Mouse (Mus musculus) forebrain, postnatal 0 days (tissue): ENCODE measurements around the gene Rimbp2. TPM values are rescaled to one million over a fixed set of nuclear protein-coding genes. Genes with fewer than 3 reads are reported as not detected.

Experiments used
- ATAC-seq: fragments of 200-750 bp; cut with Nextera tagmentation; 2 replicates; pipeline ENCODE4 v1.8.0; 2017; ENCODE audit warnings: mild to moderate bottlenecking, moderate library complexity
- DNase-seq: peaks from one replicate; pipeline ENCODE4 v3.0.0-alpha.2; 2015
- H3K27ac ChIP-seq: fragments of 300-500 bp; sonication (generic); 2 replicates; pipeline ENCODE4 v1.5.1; 2014; ENCODE audit warnings: low read depth, mild to moderate bottlenecking, antibody characterized with exemption, low read length, moderate library complexity, mixed read lengths
- H3K27me3 ChIP-seq: fragments of 300-500 bp; sonication (generic); 2 replicates; pipeline ENCODE4 v1.6.1; 2014; ENCODE audit warnings: mild to moderate bottlenecking, low read length, mixed read lengths; ENCODE audit not compliant: insufficient read depth
- H3K36me3 ChIP-seq: fragments of 300-500 bp; sonication (generic); 2 replicates; pipeline ENCODE4 v1.6.1; 2014; ENCODE audit warnings: mild to moderate bottlenecking, moderate library complexity; ENCODE audit not compliant: insufficient read depth
- H3K4me1 ChIP-seq: fragments of 300-500 bp; sonication (generic); 2 replicates; pipeline ENCODE4 v1.6.1; 2014; ENCODE audit warnings: antibody characterized with exemption; ENCODE audit not compliant: insufficient read depth
- H3K4me2 ChIP-seq: fragments of 300-500 bp; sonication (generic); 2 replicates; pipeline ENCODE4 v1.6.1; 2014; ENCODE audit warnings: low read depth, mild to moderate bottlenecking, moderate library complexity
- H3K4me3 ChIP-seq: fragments of 300-500 bp; sonication (generic); 2 replicates; pipeline ENCODE4 v1.5.1; 2014; ENCODE audit warnings: low read depth, low read length, mixed read lengths
- H3K9ac ChIP-seq: fragments of 300-500 bp; sonication (generic); 2 replicates; pipeline ENCODE4 v1.6.1; 2014; ENCODE audit warnings: mild to moderate bottlenecking
- H3K9me3 ChIP-seq: fragments of 300-500 bp; sonication (generic); 2 replicates; pipeline ENCODE4 v1.6.1; 2016; ENCODE audit warnings: low read length
- CTCF ChIP-seq: sonication (generic); IDR thresholded peaks from 2 replicates; pipeline ENCODE4 v1.5.1; 2016; ENCODE audit warnings: antibody characterized with exemption, control low read depth, low read depth
- WGBS: fragments of 180-500 bp; shearing (Covaris S2); extraction: QIAGEN DNeasy Blood & Tissue Kit; methylation state at CpG from one replicate; pipeline ENCODE4 v1.1.7; 2014; 5-methylcytosine and 5-hydroxymethylcytosine counted together
- polyA plus RNA-seq: library from polyadenylated mRNA; unstranded; fragments of >200 nt; fragmentation: Nextera tagmentation; extraction: Ambion mirVana; gene quantifications from 2 replicates; pipeline ENCODE4 v1.2.1, GENCODE M21; 2015
- total RNA-seq: library from RNA; depleted of rRNA; stranded (reverse); fragments of >200 nt; gene quantifications from 2 replicates; pipeline ENCODE4 v1.2.3, GENCODE M21; 2014

Rimbp2 gene
- total and polyA plus RNA-seq, 2 experiments from 2014 or later, result 4.6 to 25.6 TPM

- 55% methylated on average over 8 of the region's 8 CpGs for WGBS
- Histone ChIP-seq H3K9ac (no peak overlapping the region), H3K4me3 (no peak overlapping the region), H3K27ac (no peak overlapping the region), H3K36me3 (no peaks in the 10 kb centered on the region), H3K27me3 (no peaks in the 10 kb centered on the region), H3K9me3 (no peaks in the 10 kb centered on the region), H3K4me1 (no peaks in the 10 kb centered on the region), H3K4me2 (no peak overlapping the region)
- TF ChIP-seq CTCF, result no peak
- no peak for DNase-seq
- no peak for ATAC-seq
Observed at GRCm38 (mm10) chr5:128834126-128834525, 119.2 kb downstream of the Rimbp2 start.

DNA sequence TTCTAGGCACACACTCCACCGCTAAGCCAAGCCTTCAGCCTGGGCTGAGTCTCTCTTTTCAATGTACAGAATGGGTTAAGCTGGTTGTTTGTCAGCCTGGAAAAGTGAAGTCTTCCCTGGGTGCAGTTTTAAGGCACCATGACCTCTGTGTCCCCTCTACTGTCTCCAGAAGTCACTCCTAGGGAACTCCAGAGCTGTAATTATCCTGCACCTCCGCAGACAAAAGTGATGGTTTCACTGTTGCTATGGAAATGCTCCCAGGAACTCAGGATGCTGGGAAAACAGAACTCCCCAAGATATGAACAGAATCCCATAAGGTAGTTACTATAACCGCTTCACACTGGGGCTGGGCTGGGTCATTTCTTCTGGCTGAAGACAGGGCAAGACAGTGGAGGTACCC lies 130.4 kb downstream of the Rimbp2 start:
- no peaks in the 10 kb centered on the region for H3K36me3 ChIP-seq
- H3K4me3 ChIP-seq, result no peak overlapping the region
- H3K4me1 ChIP-seq, result no peaks in the 10 kb centered on the region
- no peak overlapping the region for H3K9ac ChIP-seq
- 68% methylated on average over 3 of the region's 3 CpGs for WGBS
- DNase-seq (no peak), ATAC-seq (peak; percentile 78)
- no peaks in the 10 kb centered on the region for H3K27me3 ChIP-seq
- no peak overlapping the region for H3K4me2 ChIP-seq
- H3K27ac ChIP-seq, result no peak overlapping the region
- H3K9me3 ChIP-seq, result no peaks in the 10 kb centered on the region
- no peak for TF ChIP-seq CTCF

DNA sequence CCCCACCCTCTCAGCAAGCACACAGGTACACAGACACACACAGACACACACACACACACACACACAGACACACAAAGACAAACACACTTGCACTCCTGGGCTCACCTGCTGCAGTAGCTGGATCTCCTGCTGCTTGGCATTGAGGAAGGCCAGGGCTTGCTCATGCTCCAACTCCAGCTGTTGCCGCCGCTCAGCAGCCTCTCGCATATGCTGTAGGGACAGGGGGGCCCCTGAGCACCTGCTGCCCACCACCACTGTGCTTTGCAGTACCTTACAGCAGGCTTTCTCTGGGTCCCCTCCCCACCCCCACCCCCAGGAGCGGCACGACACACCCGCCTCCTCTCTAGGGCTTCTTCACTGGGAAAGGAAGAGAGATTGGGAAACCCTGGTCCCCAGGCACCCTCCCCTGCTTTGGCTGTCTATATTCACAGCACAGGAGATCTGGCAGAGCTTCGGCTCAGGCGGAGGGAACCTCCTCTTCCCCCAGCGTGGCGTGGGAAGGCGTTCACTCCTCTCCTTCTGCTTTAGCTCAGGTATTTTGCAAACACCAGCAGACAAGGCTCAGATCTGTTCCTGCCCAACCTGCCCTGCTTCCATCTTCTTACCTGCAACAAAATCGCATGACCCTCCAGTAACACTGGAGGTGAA lies 133.5 kb downstream of the Rimbp2 start:
- WGBS, result 60% methylated on average over 12 of the region's 12 CpGs
- no peak for TF ChIP-seq CTCF
- no peak overlapping the region for H3K4me2 ChIP-seq
- H3K27ac ChIP-seq, result no peak overlapping the region
- no peaks in the 10 kb centered on the region for H3K27me3 ChIP-seq
- no peaks in the 10 kb centered on the region for H3K9me3 ChIP-seq
- H3K4me1 ChIP-seq, result no peaks in the 10 kb centered on the region
- no peak for DNase-seq
- no peak overlapping the region for H3K9ac ChIP-seq
- ATAC-seq, result no peak
- no peak overlapping the region for H3K4me3 ChIP-seq
- no peaks in the 10 kb centered on the region for H3K36me3 ChIP-seq

- Histone ChIP-seq H3K9ac (no peak overlapping the region), H3K9me3 (no peaks in the 10 kb centered on the region), H3K27me3 (no peaks in the 10 kb centered on the region), H3K36me3 (no peaks in the 10 kb centered on the region), H3K4me3 (no peak overlapping the region), H3K4me1 (peaks cover 3% of the 10 kb centered on the region; the same call in 1 of the 2 replicates), H3K27ac (0 out of 2 replicates have a peak overlapping the region, but pooled peaks have one; percentile 29), H3K4me2 (no peak overlapping the region)
- 20% methylated on average over 8 of the region's 8 CpGs for WGBS
- TF ChIP-seq CTCF, result no peak
- ATAC-seq (peak; percentile 63; the same call in 1 of the 2 replicates), DNase-seq (peak; percentile 74)
Observed at GRCm38 (mm10) chr5:128815629-128816028, 137.7 kb downstream of the Rimbp2 start.

DNA sequence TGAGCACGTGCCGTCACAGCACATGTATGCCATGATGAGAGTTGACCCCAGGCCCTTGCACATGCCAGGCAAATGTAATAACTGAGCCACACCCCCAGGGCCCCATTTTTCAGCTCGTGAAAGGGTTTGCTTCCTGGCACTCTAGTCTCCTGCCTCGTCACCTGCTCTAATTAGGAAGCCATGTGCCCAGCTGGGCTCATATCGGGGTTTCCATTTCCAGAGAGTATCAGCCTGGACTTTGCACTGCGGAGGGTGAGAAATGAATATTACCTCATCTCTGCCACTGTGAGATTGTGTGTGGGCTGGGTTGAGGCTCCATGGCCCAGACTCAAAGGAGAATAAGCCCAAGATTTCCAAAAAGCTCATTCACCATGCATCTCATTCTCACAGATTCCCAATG lies 138.2 kb downstream of the Rimbp2 start:
- Histone ChIP-seq H3K27me3 (no peaks in the 10 kb centered on the region), H3K4me3 (no peak overlapping the region), H3K4me1 (peaks cover 8% of the 10 kb centered on the region; the same call in 1 of the 2 replicates), H3K4me2 (no peak overlapping the region), H3K9ac (no peak overlapping the region), H3K9me3 (no peaks in the 10 kb centered on the region), H3K36me3 (no peaks in the 10 kb centered on the region), H3K27ac (peak overlapping the region; percentile 30; the same call in 1 of the 2 replicates)
- ATAC-seq, result peak; percentile 72
- no peak for TF ChIP-seq CTCF
- DNase-seq, result peak; percentile 61
- 28% methylated on average over 6 of the region's 6 CpGs for WGBS

- TF ChIP-seq CTCF, result peak; percentile 58
- DNase-seq, result no peak
- no peak for ATAC-seq
Observed at GRCm38 (mm10) chr5:128813121-128813520, 140.2 kb downstream of the Rimbp2 start.

GRCm38 (mm10) chr5:128811431-128811830 lies 141.9 kb downstream of the Rimbp2 start:
- no peaks in the 10 kb centered on the region for H3K36me3 ChIP-seq
- H3K27me3 ChIP-seq, result no peaks in the 10 kb centered on the region
- H3K4me3 ChIP-seq, result no peak overlapping the region
- no peaks in the 10 kb centered on the region for H3K9me3 ChIP-seq
- TF ChIP-seq CTCF, result no peak
- H3K4me2 ChIP-seq, result no peak overlapping the region
- H3K4me1 ChIP-seq, result peaks cover 26% of the 10 kb centered on the region
- ATAC-seq (no peak), DNase-seq (no peak)
- H3K27ac ChIP-seq, result no peak overlapping the region
- no peak overlapping the region for H3K9ac ChIP-seq
- 72% methylated on average over 6 of the region's 6 CpGs for WGBS

More at GRCm38 (mm10) chr5:128813121-128813520, 140.2 kb downstream of the Rimbp2 start:
- 25% methylated on average over 11 of the region's 11 CpGs for WGBS
- Histone ChIP-seq H3K4me3 (no peak overlapping the region), H3K36me3 (no peaks in the 10 kb centered on the region), H3K4me2 (no peak overlapping the region), H3K9ac (no peak overlapping the region), H3K27me3 (no peaks in the 10 kb centered on the region), H3K27ac (no peak overlapping the region), H3K4me1 (peaks cover 17% of the 10 kb centered on the region; the same call in 1 of the 2 replicates), H3K9me3 (no peaks in the 10 kb centered on the region)
